Mouse (Mus musculus): ENCODE measurements around the gene Esam.
A peak's percentile ranks its signal among the peaks of the same experiment; 100 is the strongest.

Esam gene

DNA sequence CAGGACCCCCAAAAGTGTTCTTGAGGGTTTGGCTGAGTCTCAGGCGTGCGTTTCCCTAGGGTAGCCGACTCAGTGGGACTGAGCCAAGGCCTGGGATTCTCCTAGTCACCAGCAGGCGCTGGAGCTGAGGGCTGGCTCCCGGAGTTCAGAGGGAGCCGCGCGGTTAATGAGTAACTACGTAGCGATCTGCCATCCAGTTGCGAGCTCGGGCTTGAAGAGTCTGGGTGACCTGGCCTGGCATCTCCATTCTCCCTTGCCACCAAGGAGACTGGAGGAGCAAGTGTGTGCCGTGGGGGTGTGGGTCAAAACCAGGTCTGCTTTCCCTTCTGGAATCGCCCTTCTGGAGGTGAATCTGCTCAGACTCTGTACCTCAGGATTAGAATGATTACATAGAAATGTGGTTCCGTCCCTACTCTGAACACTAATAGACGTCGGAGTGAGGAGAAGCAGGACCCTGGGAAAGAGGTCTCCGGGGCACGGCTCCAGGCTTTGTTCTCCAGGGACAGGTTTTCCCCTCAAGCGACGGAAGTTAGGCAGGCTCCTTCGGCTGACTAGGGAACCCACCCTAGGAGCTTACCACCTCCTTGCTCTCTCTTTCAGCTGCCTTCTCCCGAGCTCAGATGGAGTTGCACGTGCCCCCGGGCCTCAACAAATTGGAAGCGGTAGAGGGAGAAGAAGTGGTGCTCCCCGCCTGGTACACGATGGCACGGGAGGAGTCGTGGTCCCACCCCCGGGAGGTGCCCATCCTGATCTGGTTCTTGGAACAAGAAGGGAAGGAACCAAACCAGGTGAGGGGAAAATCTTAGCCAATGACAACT is 3.2 kb downstream of the Esam start:
- no peak for DNase-seq (ENCODE audit: low read depth)

DNA sequence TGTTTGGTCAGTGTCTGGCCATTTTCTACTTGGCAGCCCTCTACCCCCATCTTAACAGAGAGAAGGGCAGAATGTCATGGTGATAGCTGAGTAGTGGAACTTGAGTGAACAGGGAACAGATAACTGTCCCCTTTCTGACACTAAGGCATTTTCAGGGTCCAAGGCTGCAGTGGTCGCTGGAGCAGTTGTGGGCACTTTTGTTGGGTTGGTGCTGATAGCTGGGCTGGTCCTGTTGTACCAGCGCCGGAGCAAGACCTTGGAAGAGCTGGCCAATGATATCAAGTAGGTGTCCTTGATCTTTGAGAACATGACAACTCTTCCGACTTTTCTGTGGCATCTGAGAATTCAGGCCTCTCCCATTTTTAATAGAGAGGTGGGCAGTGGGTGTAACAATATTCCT is 9.0 kb downstream of the Esam start:
- DNase-seq (ENCODE audit: low read depth), result no peak

DNA sequence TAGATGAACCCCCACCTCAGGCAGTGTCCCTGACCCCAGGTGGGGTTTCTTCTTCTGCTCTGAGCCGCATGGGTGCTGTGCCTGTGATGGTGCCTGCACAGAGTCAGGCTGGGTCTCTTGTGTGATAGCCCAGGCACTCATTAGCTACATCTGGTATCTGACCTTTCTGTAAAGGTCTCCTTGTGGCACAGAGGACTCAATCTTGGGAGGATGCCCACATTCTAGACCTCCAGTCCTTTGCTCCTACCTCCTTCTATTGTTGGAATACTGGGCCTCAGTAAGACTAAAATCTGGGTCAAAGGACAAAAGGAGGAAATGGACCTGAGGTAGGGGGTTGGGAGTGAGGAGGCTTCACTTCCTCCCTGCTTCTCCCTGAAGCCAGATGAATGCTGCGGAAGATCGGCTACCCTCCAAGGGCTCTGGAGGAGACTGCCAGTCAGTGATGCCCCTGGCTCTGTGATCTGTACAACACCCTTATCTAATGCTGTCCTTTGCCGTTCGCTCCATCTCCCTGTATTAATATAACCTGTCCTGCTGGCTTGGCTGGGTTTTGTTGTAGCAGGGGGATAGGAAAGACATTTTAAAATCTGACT is 9.9 kb downstream of the Esam start:
- no peak for DNase-seq (ENCODE audit: low read depth)

DNA sequence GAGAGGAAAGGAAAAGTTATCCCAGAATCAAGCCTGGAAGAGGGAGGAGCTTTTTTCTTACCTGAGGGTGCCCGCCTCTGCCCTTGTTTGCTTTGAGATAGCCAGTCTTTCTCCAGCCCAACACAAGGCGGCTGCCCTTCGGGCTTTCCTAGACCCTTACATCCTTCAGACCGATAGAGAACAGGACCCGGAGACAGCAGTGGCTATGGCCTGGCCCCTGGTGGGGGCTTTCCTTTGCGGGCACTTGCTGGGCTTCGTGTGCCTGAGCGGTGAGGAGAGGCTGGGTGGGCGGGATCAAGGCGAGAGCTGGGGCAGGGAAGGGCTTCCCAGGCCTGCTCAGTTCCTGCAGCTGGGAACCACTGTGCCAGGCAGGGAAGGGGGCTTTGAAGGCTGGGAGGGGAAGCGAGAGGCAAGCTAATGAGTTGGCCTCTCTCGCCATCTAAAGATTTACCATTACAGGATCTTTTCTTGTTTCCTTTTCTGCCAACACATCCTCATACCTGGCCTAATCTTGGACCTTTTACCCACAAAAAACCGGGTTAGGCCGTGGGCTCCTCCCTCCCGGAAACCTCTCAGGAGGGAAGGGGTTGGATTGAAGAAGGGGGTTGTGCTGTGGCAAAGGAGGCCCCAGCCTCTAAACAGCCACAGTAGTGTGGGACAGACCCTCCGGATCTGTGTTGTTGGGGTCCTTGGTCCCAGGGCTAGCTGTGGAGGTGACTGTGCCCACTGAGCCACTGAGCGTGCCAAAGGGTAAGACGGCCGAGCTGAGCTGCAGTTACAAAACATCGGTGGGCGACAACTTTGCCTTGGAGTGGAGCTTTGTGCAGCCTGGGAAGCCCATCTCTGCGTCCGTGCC is 11.5 kb downstream of the Esam start, which contains the start of gene Vsig2:
Gene Vsig2 (plus strand): TSS at position 86 of the 856 bp plus-strand sequence.
- no peak for DNase-seq (ENCODE audit: low read depth)

DNA sequence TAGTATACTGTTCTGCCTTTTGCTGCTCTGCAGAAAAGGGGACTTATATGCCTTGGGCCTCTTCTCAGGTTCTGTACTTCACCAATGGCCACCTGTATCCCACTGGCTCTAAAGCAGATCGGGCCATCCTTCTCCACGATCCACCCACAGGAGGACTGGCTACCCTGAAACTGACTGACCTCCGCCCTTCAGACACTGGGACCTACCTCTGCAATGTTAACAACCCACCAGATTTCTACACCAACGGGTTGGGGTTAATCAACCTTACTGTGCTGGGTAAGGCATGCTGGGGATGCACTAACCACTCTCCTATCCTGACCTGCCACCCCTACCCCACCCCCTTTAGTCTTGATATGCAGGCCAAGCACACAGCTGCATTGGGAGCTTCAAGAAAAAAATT is 12.3 kb downstream of the Esam start:
- DNase-seq (ENCODE audit: low read depth), result no peak

DNA sequence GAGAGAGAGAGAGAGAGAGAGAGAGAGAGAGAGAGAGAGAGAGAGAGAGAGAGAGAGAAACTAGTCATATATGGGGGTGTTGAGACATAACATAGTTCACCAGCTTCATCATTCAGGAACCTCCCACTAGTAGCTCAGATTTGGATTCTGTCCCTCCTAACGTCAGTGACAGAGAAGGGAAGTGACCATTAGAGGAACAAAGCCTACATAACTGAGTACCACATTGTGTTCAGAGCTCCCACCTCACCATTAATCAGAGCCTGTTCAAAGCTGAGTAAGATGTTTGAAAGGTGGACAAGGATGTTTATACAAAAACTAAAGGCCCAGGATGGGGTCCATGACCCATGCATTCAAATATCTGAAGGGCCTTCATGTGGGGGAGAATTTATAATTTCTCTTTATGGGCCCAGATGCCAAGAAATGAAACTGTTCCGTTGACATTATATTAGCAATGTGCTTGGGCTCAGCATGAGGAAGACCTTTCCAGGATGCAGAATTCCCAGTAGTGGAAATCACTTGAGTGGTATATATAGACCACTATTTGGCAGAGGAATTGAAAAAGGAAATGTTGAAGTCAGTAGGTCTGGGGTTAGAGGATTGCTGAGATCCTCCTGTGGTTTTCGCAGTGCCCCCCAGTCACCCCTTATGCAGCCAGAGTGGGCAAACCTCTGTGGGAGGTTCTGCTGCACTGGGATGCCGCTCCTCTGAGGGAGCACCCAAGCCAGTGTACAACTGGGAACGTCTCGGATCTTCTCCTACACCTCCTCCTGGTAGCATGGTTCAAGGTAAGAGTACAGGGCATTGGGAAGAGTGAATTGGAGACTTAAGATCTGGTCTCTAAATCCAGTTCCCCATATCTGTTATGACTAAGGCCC is 13.1 kb downstream of the Esam start:
- no peak for DNase-seq (ENCODE audit: low read depth)

DNA sequence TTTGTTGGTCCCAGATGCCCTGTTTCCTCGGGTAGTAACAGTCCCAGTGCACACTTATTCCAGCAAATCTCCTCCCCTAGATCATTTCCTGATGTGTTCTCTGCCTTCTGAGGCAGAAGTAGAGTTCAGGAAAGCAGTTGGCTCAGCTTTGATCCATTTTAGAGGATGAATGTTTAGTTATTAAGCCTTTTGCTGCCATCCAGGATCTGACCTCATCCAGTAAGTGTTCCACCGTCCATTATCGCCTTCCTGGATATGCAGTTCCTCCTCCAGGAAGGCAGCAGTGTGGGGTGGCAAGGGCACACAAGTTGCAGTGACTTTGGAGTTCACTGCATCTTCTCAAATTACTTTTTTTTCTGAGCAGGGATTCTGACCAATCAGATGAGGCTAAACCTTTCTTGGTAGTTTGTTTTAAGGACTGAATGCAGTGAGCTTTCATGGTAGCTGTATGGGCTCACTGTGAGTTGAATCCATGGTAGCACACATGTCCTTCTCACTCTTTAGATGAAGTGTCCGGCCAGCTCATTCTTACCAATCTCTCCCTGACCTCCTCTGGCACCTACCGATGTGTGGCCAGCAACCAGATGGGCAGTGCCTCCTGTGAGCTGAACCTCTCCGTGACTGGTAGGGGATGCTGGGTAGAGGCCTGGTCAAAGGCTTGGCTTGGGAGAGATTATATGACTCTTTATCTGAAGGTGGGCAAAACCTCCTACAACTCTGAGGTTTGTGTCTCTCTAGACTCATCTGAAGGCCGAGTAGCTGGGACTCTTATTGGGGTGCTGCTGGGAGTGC is 14.2 kb downstream of the Esam start:
- DNase-seq (ENCODE audit: low read depth), result no peak

DNA sequence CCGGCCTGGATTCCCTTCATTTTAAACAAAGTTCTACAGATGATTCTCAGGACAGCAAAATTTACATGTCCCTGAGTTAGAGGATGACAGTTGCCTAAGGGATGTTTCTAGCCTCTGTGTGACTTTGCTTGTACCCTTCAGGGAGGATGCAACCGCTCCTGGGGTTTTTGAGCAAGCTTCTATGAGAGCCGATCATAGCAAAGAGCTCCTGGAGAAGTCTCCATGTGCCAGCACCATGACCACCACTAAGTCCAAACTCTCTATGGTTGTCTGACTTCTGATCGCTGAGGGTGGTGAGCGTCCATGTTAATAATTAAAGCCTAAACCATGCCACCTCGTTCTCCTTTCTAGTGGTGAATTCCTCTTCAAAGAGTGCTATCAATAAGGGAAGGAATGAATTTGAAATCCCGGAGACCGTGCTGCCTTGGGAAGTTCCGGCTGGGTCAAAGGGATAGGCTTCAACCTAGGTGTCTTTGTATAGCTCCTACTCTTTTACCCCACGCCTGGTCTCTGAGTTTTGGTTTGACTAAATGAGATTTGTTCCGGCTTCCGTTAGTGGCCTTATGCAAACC is 16.1 kb downstream of the Esam start:
- no peak for DNase-seq (ENCODE audit: low read depth)

DNA sequence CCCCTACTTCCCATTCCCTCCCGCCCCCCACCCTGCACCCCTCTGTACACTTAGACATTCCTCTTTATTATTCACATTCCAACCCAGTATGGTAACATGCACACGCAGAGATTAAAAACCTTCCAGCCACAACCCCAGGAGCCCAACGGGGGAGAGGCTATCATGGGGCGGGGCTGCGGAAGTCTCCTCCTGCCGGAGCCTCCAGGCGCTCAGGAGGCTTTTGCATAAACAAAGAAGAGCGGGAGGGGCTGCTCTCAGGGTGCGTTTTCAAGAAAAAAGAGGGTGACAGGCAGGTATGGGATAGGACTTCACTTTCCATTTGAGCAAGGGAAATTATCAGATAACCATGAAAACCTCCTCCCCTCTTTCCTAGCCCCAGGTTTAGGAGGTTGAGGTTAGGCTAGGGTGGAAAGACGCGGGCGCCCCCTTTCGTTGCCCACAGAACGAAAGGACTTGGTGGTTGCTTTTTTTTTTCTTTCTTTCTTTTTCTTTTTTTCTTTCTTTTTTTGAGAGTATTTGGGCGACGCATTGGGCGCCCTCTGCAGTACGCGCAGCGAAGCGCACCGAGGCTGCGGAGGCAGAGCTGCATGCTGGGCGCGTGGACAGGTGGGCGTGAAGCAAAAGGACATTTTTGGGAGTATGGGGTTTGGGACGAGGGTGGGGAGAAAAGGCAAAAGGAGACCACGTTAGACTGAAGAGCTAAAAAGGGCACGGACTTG is 16.7 kb downstream of the Esam start:
- DNase-seq (ENCODE audit: low read depth), result peak; percentile 47

DNA sequence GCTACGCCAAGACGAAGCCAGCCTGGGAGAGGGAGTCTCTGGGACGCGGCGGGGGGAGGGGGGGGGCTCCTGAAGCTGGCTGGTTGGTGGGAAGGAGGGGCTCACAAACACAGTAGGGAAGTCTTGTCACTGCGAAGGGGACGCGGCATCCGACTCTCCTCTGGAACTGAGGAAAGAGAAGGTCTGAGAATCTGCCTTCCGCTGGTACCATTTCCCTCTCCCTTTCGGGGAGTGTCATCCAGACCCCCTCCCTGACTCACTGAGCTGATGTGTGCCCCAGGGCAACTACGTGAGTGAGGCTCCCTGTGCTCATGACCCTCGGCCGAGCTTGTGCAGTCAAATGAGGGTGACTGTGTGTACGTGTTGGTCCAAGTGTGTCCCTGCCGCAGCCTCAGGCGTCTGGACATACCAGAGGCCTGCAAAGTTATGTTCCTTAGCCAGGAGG is 17.3 kb downstream of the Esam start:
- DNase-seq (ENCODE audit: low read depth), result no peak

DNA sequence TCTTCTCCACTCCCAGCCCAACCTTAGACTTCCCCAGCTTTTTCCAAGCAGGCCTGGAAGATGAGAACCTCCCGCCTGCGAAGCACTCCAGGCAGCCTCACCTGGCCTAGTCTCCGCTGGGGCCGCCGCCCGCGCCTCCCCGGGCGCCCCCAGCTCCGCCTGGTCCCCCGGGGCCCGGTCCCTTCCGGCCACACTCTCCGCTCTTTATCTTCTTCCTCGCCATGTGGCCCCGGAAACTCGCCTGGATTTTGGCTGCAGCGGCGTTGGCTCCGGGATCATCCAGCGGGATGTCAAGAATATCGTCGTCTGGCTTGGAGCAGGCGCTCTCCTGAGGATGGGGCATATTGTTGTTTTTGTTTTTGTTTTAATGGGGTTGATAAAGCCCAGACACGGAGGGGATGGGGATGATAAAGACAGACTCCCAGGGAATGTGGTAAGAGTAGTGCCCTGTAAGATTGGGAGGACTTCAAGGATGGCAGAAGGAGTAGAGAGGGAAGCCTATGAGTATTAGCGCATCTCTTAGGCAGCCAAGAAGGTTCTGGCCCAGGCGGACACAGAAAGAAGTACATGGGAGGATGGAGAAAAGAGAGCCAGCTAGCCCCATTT is 18.1 kb downstream of the Esam start:
- no peak for DNase-seq (ENCODE audit: low read depth)

DNA sequence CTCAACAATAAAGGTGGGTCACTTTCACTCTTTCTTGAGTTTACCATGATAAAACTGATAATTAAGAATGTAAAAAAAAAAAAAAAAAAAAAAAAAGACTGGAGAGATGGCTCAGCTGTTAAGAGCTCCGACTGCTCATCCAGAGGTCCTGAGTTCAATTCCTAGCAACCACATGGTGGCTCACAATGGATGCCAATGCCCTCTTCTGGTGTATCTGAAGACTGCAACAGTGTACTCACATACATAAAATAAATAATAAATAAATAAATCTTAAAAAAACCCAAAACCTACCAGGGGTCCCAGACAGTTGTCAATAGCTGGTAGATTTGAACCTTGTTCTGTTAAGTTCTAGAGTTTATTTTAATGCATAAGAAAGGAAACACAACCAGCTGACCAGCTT is 19.0 kb downstream of the Esam start:
- DNase-seq (ENCODE audit: low read depth), result no peak

DNA sequence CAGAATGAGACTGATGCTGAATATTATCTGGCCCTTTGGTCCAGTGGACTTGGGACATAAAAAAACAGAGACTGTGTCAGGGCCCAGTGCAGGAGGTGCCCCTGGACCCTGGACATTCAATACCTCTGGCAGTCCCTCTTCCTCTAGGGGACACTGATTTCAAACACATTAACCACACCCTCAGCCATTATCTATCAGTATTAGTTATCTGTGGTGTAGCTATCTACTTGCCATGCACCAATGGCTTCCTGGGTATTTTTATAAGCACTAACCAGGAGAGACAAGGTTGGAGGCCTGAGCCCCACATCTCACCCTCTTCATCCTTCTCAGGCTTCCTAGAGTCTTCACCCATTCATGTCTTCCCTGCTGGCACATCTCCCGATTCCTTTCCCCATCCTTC is 22.6 kb downstream of the Esam start:
- no peak for DNase-seq (ENCODE audit: low read depth)

DNA sequence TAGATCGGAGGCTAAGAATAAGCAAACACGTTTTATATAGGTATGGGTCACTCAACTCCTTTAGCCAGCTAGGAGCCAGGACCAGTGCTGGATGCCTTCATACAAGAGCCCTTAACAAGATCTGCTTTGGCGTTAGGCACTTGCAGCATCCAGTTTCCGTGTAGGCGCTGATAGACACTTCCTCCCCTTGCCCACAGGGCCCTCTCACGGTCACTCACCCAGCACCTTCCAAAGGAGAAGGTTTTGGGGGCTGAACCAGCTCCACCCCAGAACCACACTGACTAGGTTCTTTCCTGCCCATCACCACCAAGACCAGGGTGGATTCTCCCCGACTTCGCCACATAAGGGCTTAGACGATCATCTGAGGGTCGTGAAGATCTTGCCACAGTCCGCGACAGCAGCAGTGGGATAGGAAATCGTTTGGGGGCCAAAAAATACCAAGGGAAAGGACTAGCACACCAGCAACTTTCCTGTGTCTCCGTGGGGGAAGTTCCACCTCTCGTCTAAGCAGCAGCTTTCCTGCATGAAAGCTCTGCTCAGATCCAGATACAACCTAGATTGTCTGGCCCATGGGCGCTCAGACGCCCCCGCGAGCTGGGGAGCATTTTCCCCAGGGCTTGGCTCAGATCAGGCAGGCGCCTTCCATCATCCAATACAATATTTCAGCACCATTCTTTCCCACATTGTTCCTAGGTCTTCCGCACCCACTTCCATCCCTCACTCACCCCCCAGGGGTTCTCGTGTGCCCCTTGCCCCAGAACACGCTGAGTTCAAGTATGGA is 24.1 kb downstream of the Esam start:
- DNase-seq (ENCODE audit: low read depth), result no peak

DNA sequence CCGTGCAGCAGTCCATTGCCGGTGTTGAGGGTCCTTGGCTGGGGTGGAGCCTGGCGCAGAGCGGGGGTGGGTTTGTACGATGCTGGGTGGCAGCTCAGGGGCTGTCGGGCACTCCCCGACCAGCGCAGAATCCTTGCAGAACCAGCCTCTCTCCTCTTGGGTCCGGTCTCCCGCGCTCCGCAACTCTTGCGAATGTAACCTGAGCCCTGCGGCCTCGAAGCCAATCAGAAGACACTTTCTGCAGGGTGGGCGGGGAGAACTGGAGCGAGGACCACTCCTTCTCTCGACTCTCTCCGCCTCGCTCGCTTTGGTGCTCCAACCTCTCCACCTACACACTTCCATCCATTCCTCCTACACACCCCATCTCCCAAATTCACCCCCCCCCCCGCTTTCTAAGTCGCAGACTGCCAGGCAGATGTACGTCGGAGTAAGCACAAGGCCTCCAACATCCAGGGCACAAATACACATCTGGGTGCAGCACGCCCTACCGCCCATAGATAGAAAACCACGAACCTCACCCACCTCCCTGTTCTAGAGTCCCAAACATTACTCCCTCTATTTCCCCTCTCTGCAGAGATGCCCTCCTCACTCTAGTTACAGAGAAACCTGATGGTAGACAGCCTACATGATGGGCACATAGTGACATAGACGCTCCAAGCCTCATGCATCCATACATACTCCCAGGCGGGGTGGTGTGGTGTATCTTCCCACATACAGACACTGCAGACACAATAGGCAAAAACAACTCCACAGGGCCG is 24.8 kb downstream of the Esam start, which contains the start of gene Nrgn:
Gene Nrgn (minus strand): TSS at position 369 of the 758 bp plus-strand sequence.
- DNase-seq (ENCODE audit: low read depth), result peak; percentile 26

DNA sequence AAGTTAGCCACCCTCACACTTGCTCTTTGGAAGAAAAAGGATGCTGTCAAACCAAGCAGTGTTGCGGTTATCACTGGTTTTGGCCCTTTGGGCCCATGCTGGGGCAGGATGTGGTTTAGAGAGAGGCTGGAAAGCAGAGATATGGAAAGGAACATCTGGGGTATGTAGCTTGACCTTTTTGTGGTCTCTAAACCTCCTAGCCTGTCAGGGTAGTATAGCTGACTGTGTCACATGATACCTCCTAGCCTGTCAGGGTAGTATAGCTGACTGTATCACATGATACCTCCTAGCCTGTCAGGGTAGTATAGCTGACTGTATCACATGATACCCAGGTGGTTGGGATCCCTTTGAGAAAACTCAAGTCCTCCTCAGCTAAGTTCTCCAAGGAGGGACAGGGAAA is 26.4 kb downstream of the Esam start:
- DNase-seq (ENCODE audit: low read depth), result no peak

DNA sequence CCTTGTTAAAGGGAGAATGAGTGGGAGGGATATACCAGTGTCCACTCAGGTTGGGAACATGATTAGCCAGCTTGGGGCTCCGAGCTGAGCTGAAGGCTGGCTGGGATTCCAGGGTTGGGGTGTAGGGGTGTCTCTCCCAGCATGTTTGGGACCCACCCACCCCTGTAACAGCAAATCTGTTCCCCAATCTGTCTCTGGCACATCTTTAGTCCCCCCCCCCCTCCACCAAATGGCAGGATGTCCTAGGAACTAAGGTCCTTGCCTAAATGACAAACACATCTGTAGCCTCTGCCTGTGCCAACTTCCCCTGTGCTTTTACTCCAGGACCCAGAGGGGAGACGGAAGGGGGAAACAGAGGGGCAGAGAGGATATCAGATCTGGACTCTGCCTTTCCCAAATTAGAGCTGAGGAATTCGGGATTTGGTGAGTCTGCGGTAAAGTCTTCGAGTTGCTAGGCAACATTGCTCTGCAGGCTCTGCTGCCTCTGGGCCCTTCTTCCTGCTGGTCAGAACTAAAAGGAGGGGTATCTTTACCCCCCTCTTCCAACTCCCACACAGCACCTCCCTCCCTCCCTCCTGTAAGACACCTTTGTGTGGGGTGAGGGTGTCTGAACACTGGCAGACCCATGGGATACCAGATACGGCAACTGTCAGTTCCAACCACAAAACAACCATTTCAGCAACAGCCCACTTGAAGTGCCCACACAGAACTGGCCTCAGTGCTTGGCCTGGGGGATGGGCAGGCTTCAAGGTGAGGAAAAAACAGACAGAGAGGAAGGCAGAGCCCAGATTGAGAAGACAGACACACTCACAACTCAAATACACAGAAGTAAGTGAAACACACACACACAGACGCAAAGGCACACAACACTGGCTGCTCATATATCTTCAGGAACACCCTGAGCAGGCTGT is 27.2 kb downstream of the Esam start, which contains the start of gene Siae:
Gene Siae (plus strand): TSS at position 861 of the 911 bp plus-strand sequence.
- DNase-seq (ENCODE audit: low read depth), result no peak

All from fibroblast of lung, adult 2 months (primary cell).